Mouse (Mus musculus) small intestine, adult 10 weeks (tissue): Measurements from ENCODE around the gene Vmn2r21. TPM values are rescaled to one million over a fixed set of nuclear protein-coding genes. Genes with fewer than 3 reads are reported as not detected.

Experiments used
- polyA plus RNA-seq: library from polyadenylated mRNA; stranded (reverse); fragments of 350-450 nt; fragmentation: Illumina TruSeq; extraction: RNeasy Lipid Tissue Mini Kit (QIAGEN cat#74804); gene quantifications from one replicate; pipeline ENCODE4 v1.2.3, GENCODE M21; 2014; ENCODE audit warnings: low replicate concordance

Gene Vmn2r21
- not detected for polyA plus RNA-seq

DNA sequence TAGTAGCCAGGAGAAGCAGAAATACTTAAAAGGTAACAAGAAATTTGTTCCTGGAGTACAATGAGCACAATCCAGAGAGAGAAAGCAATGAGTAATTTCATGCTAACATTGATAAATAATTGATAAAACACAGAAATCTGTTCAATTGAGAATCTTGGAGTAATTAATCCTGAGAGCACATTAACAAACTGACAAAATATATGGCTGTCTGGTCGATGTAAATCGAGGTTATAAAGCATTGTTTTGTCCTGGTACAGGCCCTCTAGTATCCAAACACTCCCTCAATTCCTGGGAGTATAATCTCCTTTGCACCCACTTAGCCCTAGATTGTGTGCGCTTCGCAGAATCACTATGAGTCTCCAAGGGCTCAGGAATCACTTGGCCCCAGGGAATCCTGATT is at the start of gene Vmn2r21:
Gene Vmn2r21 (minus strand): TSS at position 101 of the 400 bp plus-strand sequence.

Other genes starting within 250 kb of the Vmn2r21 start
- not detected for gene Clec4e, start 243.5 kb downstream of the Vmn2r21 start, polyA plus RNA-seq
- not detected for gene Vmn2r19, start 225.1 kb downstream of the Vmn2r21 start, polyA plus RNA-seq
- not detected for gene Vmn2r20, start 115.3 kb downstream of the Vmn2r21 start, polyA plus RNA-seq
- gene Vmn2r22, start 117.3 kb upstream of the Vmn2r21 start, polyA plus RNA-seq = not detected
- not detected for gene Vmn2r23, start 169.3 kb upstream of the Vmn2r21 start, polyA plus RNA-seq
- gene Vmn2r24, start 245.5 kb upstream of the Vmn2r21 start, polyA plus RNA-seq = not detected